Mouse (Mus musculus) MEL-GATA-1-ER (cell line): ENCODE measurements at regions not wholly inside any gene's neighbourhood (a gene's known extent, or its start where the extent isn't known, plus 50 kb on each side); places are given as distances from the start of the nearest gene placed in this dataset.
"Not testable (repeated sequence)": the region's sequence is repeated elsewhere in the genome, so short reads cannot be mapped to it uniquely, and the experiment has no call there.

ENCODE experiments used
- DNase-seq: peaks from one replicate; pipeline ENCODE4 v3.0.0-alpha.2; 2012; ENCODE audit warnings: low read depth; ENCODE audit errors: extremely low read depth

- DNase-seq, result peak; percentile 70
Measured at GRCm38 (mm10) chr3:21992203-21992602, 84.2 kb upstream of the Tbl1xr1 start.

- no peak for DNase-seq
Measured at GRCm38 (mm10) chr3:21993961-21994360, 82.5 kb upstream of the Tbl1xr1 start.

- peak; percentile 86 for DNase-seq
Measured at GRCm38 (mm10) chr3:21995566-21996391, 80.7 kb upstream of the Tbl1xr1 start.

GRCm38 (mm10) chr3:21997387-21997786 lies 79.1 kb upstream of the Tbl1xr1 start:
- DNase-seq, result no peak

GRCm38 (mm10) chr3:22005456-22005855 lies 71.0 kb upstream of the Tbl1xr1 start:
- no peak for DNase-seq

GRCm38 (mm10) chr3:22006113-22006512 lies 70.3 kb upstream of the Tbl1xr1 start:
- no peak for DNase-seq

GRCm38 (mm10) chr3:22006651-22007050 lies 69.8 kb upstream of the Tbl1xr1 start:
- DNase-seq, result no peak

GRCm38 (mm10) chr3:22007736-22008135 lies 68.7 kb upstream of the Tbl1xr1 start:
- no peak for DNase-seq

GRCm38 (mm10) chr3:22008432-22008831 lies 68.0 kb upstream of the Tbl1xr1 start:
- no peak for DNase-seq

GRCm38 (mm10) chr3:22009898-22010699 lies 66.4 kb upstream of the Tbl1xr1 start:
- DNase-seq, result no peak

GRCm38 (mm10) chr3:22010700-22010991 lies 65.8 kb upstream of the Tbl1xr1 start:
- not testable (repeated sequence) for DNase-seq

GRCm38 (mm10) chr3:22021360-22021935 lies 55.0 kb upstream of the Tbl1xr1 start:
- no peak for DNase-seq

- no peak for DNase-seq
Measured at GRCm38 (mm10) chr3:22022418-22022817, 54.0 kb upstream of the Tbl1xr1 start.

- no peak for DNase-seq
Measured at GRCm38 (mm10) chr3:22023049-22023448, 53.4 kb upstream of the Tbl1xr1 start.

- no peak for DNase-seq
Measured at GRCm38 (mm10) chr3:22023551-22023950, 52.9 kb upstream of the Tbl1xr1 start.

- no peak for DNase-seq
Measured at GRCm38 (mm10) chr3:22024200-22024599, 52.3 kb upstream of the Tbl1xr1 start.

- DNase-seq, result no peak
Measured at GRCm38 (mm10) chr3:22025119-22025518, 51.3 kb upstream of the Tbl1xr1 start.

GRCm38 (mm10) chr3:22025615-22026014 lies 50.8 kb upstream of the Tbl1xr1 start:
- no peak for DNase-seq
